Mouse (Mus musculus): Measurements from ENCODE around the gene Ecm2. TPM values are rescaled to one million over a fixed set of nuclear protein-coding genes. Genes with fewer than 3 reads are reported as not detected.

The Ecm2 gene
- polyA plus RNA-seq, 1 experiment from 2014 or later: 0.18 TPM

DNA sequence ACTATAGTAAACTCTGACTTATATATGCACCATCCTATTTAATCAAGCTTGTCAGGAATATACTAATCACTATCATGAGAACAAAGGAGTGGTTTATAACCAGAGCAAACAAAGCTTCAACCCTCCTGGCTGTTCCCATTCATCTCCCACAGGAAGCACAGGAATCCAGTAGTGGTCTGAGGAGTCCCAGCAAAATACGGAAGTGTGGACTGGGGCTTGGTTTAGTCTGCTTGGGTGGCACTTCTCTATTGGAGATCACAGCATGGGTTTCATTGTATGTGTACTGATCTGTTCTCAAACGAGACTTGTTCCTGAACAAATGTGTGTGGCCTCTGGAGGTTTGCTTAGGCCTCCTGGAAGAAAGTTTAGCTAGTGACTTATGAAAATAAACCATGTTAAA, 14.2 kb downstream of the Ecm2 start:
- Histone ChIP-seq H3K9me3 (replicated peaks) (no peaks in the 10 kb centered on the region), H3K4me3 (replicated peaks) (no peak overlapping the region), H3K9ac (no peak overlapping the region), H3K4me2 (no peak overlapping the region), H3K27me3 (no peaks in the 10 kb centered on the region), H3K4me1 (replicated peaks) (no peaks in the 10 kb centered on the region), H3K36me3 (no peaks in the 10 kb centered on the region), H3K27ac (no peak overlapping the region)
- 43% methylated on average over 2 of the region's 2 CpGs for WGBS (ENCODE audit: insufficient replicate concordance)
- DNase-seq: no peak
- no peak for ATAC-seq (ENCODE audit: low read depth)

DNA sequence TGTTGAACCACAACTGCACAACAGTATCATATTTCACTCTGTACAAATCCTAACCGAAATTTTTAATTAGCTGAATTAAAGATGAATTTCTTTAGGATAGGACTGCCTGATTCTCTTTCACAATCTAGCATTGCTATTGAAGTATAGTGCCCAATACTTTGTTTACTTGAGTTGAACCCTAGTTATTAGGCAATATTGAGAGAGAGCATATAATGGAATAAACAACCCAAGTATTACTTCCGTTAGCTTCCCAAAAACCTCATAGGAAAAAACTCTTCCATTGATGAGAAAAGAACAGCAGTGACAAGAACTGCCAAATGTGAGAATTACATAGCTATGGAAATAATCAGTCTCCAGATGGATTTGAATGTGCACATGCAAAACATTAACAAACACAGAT, 21.6 kb downstream of the Ecm2 start:
- Histone ChIP-seq H3K4me1 (replicated peaks) (no peaks in the 10 kb centered on the region), H3K9ac (no peak overlapping the region), H3K36me3 (no peaks in the 10 kb centered on the region), H3K4me2 (no peak overlapping the region), H3K4me3 (replicated peaks) (no peak overlapping the region), H3K9me3 (replicated peaks) (no peaks in the 10 kb centered on the region), H3K27ac (no peak overlapping the region), H3K27me3 (no peaks in the 10 kb centered on the region)
- ATAC-seq (ENCODE audit: low read depth) (no peak), DNase-seq (no peak)
- 75% methylated on average over 2 of the region's 2 CpGs for WGBS (ENCODE audit: insufficient replicate concordance)

DNA sequence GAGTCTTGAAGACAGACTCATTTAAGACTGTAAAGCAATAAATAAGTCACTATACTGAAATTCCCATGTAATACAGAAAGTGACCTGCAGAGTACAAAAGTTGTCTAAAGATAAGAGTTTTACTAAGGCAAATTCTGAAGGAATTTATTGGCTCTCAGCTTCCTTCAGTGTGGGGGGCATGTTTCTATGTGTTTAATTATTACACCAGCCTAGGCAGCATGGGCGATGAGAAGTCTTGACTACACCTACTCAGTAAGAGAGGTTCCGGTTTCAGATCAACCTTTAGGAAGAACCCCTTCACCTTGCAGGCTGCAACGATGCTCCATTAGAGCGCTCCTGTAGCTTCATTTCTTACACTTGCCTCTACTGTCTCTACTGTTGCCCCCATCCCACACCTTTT, 26.0 kb downstream of the Ecm2 start:
- Histone ChIP-seq H3K27ac (no peak overlapping the region), H3K27me3 (no peaks in the 10 kb centered on the region), H3K4me1 (replicated peaks) (no peaks in the 10 kb centered on the region), H3K36me3 (no peaks in the 10 kb centered on the region), H3K9me3 (replicated peaks) (no peaks in the 10 kb centered on the region), H3K4me2 (no peak overlapping the region), H3K9ac (no peak overlapping the region), H3K4me3 (replicated peaks) (no peak overlapping the region)
- DNase-seq (no peak), ATAC-seq (ENCODE audit: low read depth) (no peak)
- 90% methylated on average over 4 of the region's 4 CpGs for WGBS (ENCODE audit: insufficient replicate concordance)

DNA sequence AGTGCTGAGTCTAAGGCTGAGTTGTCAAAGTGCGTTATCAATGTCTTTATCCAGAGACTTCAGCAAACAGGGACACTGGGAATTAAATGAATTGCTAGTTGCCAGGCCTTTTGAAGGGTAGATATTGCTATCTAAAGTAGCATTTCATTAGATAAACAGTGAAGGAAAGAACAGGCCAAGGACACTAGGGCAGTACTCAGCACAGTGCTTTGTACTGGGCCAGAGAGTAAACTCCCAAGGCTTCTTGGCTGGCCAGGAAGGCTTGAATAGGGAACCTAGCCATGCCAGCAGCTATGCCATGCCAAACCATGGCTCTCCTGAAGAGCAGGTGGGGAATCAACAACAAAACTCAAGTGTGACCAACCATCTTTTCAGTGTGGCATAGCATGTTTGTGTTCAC, 32.3 kb downstream of the Ecm2 start:
- Histone ChIP-seq H3K4me3 (replicated peaks) (no peak overlapping the region), H3K27ac (no peak overlapping the region), H3K4me1 (replicated peaks) (no peaks in the 10 kb centered on the region), H3K4me2 (no peak overlapping the region), H3K9me3 (replicated peaks) (no peaks in the 10 kb centered on the region), H3K9ac (no peak overlapping the region), H3K36me3 (no peaks in the 10 kb centered on the region), H3K27me3 (no peaks in the 10 kb centered on the region)
- 88% methylated on average over 1 of the region's 1 CpGs for WGBS (ENCODE audit: insufficient replicate concordance)
- DNase-seq (no peak), ATAC-seq (ENCODE audit: low read depth) (no peak)

DNA sequence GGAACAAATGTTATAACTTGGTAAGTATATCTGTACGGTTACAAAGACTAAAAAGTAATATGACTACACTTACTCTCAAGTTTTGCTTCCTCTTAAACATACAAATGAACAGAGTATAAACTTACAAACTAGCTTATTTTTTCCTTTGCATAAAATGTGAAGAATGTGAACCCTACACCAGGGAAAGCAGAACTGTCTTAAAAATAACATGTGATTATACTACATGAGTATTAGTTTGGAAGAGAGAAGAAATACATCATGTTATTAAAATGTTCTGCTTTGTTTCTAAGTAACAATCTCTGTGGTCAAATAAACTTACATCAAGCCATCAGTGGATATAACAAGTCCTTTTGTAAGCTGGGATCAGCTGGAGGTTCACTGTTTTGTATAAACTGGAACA, 34.1 kb downstream of the Ecm2 start:
- Histone ChIP-seq H3K27ac (no peak overlapping the region), H3K9ac (no peak overlapping the region), H3K36me3 (no peaks in the 10 kb centered on the region), H3K4me1 (replicated peaks) (no peaks in the 10 kb centered on the region), H3K9me3 (replicated peaks) (no peaks in the 10 kb centered on the region), H3K27me3 (no peaks in the 10 kb centered on the region), H3K4me3 (replicated peaks) (no peak overlapping the region), H3K4me2 (no peak overlapping the region)
- WGBS (ENCODE audit: insufficient replicate concordance): 81% methylated on average over 1 of the region's 1 CpGs
- DNase-seq (no peak), ATAC-seq (ENCODE audit: low read depth) (no peak)

DNA sequence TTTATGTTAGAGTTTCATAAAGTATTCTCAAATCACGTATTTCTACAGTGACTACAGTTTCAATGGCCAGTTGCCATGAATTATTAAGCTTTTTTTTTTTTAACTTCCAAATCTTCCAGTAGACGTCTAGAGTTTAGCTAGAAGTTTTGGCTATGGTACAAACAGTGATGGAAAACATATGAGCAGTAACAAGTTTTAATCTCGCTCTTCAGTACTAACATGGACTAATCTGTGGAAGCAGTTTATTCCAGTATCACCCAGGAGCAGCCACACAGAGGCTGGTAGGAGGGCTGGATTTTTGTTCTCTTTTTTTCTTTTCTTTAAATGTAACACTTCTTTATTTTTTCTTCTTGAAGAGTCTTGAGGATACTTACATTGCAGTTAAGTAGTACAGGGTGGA, 39.7 kb downstream of the Ecm2 start, which contains the start of gene Aspn:
Aspn (plus strand) TSS at position 165 of the 400 bp plus-strand sequence.
- Histone ChIP-seq H3K36me3 (no peaks in the 10 kb centered on the region), H3K4me1 (replicated peaks) (no peaks in the 10 kb centered on the region), H3K27me3 (no peaks in the 10 kb centered on the region), H3K4me3 (replicated peaks) (no peak within 1 kb of the TSS), H3K4me2 (no peak within 1 kb of the TSS), H3K9ac (no peak within 1 kb of the TSS), H3K27ac (no peak within 1 kb of the TSS), H3K9me3 (replicated peaks) (no peaks in the 10 kb centered on the region)
- ATAC-seq (ENCODE audit: low read depth): no peak
- WGBS (ENCODE audit: insufficient replicate concordance): 72% methylated on average over 3 of the region's 3 CpGs
- DNase-seq: no peak

DNA sequence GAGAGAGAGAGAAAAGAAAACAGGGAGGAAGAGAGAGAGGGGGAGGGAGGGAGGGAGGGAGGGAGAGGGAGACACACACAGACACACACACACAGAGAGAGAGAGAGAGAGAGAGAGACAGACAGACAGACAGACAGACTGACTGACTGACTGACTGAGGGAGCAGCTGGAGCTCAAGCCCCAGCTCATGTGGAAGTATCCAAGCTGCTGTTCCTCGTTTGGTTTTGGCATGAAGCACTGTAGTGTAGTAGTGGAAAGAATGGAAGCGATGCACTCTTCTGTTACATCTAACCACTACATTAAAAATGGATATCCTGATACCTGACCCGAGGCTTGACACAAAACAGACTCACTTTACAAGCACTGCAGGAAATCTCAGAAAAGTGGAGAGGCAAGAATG, 41.0 kb downstream of the Ecm2 start:
- Histone ChIP-seq H3K4me1 (replicated peaks) (no peaks in the 10 kb centered on the region), H3K9me3 (replicated peaks) (no peaks in the 10 kb centered on the region), H3K27ac (no peak overlapping the region), H3K36me3 (no peaks in the 10 kb centered on the region), H3K4me3 (replicated peaks) (no peak overlapping the region), H3K27me3 (no peaks in the 10 kb centered on the region), H3K4me2 (no peak overlapping the region), H3K9ac (no peak overlapping the region)
- ATAC-seq (ENCODE audit: low read depth) (no peak), DNase-seq (no peak)
- 68% methylated on average over 3 of the region's 3 CpGs for whole genome bisulfite sequencing (ENCODE audit: insufficient replicate concordance)

DNA sequence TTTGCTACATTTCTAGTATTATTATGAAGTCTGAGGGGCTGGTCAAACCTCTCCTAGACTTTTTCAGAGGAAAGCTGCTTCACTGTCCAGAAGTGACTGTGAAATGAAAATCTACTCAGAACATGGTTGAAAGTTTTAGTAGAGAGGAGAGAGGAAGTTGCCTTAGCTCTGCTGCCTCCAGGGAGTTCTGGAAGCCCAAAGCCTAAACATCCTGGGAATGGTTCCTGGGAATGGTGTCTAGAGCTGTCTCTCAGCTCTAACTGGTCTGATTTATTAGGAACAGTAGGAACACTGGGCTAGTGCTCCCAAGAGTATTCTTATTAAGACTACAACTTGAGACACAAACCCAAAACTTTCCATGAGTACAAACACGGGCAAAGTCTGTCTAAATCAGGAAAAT, 41.9 kb downstream of the Ecm2 start:
- DNase-seq (no peak), ATAC-seq (ENCODE audit: low read depth) (no peak)
- Histone ChIP-seq H3K4me2 (no peak overlapping the region), H3K4me3 (replicated peaks) (no peak overlapping the region), H3K36me3 (no peaks in the 10 kb centered on the region), H3K9me3 (replicated peaks) (no peaks in the 10 kb centered on the region), H3K27me3 (no peaks in the 10 kb centered on the region), H3K4me1 (replicated peaks) (no peaks in the 10 kb centered on the region), H3K9ac (no peak overlapping the region), H3K27ac (no peak overlapping the region)
- 71% methylated on average over 1 of the region's 1 CpGs for WGBS (ENCODE audit: insufficient replicate concordance)

DNA sequence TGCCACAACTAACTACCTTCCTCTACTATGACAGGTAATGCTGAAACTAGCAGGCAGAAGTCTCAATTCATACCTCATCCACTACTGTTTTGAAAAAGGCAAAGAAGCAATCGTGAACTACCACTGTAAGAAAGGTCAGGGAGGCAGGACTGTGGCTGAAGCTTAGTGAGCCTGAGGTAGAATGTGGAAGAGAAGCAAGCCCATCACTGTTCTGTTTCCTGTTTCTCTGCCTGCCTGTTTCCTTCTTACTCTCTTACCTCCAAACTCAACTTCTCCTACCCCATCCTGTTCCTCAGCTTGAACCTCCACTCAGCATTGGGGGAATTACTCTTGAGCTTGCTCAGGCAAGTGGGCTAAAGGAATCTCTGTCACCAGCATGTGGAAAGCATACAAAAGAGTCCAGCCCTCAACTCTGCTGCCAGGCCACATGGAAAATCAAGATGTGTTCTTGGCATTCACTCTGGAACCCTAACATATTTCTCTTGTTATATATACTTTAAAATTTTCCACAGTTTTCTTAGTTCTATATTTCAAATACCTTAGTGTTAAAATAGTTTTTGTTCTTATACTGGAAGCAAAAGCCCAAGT, 43.0 kb downstream of the Ecm2 start:
- no peak overlapping the region for H3K4me2 ChIP-seq
- H3K9ac ChIP-seq: no peak overlapping the region
- no peak overlapping the region for H3K4me3 ChIP-seq (replicated peaks)
- no peak for ATAC-seq (ENCODE audit: low read depth)
- H3K4me1 ChIP-seq (replicated peaks): no peaks in the 10 kb centered on the region
- WGBS (ENCODE audit: insufficient replicate concordance): 15% methylated on average over 1 of the region's 1 CpGs
- H3K36me3 ChIP-seq: no peaks in the 10 kb centered on the region
- no peaks in the 10 kb centered on the region for H3K9me3 ChIP-seq (replicated peaks)
- DNase-seq: no peak
- H3K27me3 ChIP-seq: no peaks in the 10 kb centered on the region
- no peak overlapping the region for H3K27ac ChIP-seq

DNA sequence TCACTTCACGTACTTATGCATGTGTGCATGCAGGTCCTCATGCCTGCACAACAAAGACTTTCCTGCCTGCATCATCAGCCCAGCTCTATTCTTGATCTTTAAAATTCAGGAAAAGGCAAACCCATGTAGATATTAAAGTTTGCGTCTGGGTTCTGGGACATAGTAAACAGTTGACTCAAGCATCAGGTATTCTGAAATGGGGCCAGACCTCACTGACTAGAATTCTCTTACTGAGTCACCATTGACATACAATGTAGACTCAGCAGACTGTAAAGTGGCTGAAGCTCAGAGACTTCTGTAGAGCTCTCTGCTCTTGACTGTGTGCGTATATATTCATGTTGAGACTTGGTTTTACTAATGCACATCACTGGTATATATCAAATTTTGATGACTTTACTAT, 45.0 kb downstream of the Ecm2 start:
- no peak overlapping the region for H3K4me2 ChIP-seq
- no peak for ATAC-seq (ENCODE audit: low read depth)
- WGBS (ENCODE audit: insufficient replicate concordance): 85% methylated on average over 3 of the region's 3 CpGs
- no peak for DNase-seq
- no peaks in the 10 kb centered on the region for H3K9me3 ChIP-seq (replicated peaks)
- no peaks in the 10 kb centered on the region for H3K27me3 ChIP-seq
- H3K36me3 ChIP-seq: no peaks in the 10 kb centered on the region
- no peaks in the 10 kb centered on the region for H3K4me1 ChIP-seq (replicated peaks)
- no peak overlapping the region for H3K9ac ChIP-seq
- H3K27ac ChIP-seq: no peak overlapping the region
- H3K4me3 ChIP-seq (replicated peaks): no peak overlapping the region

DNA sequence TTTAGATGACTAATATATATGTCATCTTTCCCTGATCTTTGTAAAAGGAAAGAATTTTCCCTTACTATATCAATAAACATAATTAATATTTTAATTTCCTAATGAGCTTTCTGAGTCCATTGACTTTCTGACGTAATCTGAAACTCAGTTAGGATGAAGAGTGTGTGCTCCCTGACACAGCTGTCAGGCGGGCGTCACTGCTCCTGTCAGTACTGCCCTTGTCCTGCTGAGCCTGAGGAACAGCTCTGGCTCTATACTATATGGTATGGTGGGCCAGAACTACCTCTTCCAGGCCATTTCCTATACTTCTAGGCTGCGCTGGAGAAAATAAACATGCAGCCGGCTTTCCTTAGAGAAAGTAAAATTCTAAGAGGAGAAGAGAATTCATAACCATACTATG, 49.9 kb downstream of the Ecm2 start:
- Histone ChIP-seq H3K9me3 (replicated peaks) (no peaks in the 10 kb centered on the region), H3K9ac (no peak overlapping the region), H3K27me3 (no peaks in the 10 kb centered on the region), H3K36me3 (no peaks in the 10 kb centered on the region), H3K27ac (no peak overlapping the region), H3K4me2 (no peak overlapping the region), H3K4me1 (replicated peaks) (no peaks in the 10 kb centered on the region), H3K4me3 (replicated peaks) (no peak overlapping the region)
- WGBS (ENCODE audit: insufficient replicate concordance): 80% methylated on average over 5 of the region's 5 CpGs
- ATAC-seq (ENCODE audit: low read depth) (no peak), DNase-seq (no peak)

DNA sequence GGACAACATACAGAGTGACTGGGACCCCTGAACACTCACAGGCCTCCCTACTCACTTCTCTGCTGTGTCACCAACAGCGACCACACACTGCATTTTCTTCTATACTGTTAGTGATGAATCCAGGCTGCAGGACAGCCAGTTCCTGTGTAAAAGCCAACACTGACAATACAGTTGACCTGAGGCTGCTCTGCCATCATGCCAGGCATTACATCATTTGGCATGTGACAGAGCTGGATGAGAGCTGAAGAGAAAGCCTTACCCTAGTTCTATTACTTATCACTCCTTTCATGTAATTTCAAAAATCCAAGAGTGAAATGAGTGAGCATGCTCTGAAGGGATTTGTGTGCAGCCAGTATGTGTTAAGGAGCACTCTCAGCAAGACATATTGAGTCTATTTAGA, 51.6 kb downstream of the Ecm2 start:
- Histone ChIP-seq H3K4me1 (replicated peaks) (peaks cover 6% of the 10 kb centered on the region), H3K9ac (no peak overlapping the region), H3K4me3 (replicated peaks) (no peak overlapping the region), H3K36me3 (no peaks in the 10 kb centered on the region), H3K9me3 (replicated peaks) (no peaks in the 10 kb centered on the region), H3K27me3 (no peaks in the 10 kb centered on the region), H3K4me2 (no peak overlapping the region), H3K27ac (no peak overlapping the region)
- DNase-seq (no peak), ATAC-seq (ENCODE audit: low read depth) (no peak)
- WGBS (ENCODE audit: insufficient replicate concordance): 67% methylated on average over 1 of the region's 1 CpGs
